In the genomic region with DNA sequence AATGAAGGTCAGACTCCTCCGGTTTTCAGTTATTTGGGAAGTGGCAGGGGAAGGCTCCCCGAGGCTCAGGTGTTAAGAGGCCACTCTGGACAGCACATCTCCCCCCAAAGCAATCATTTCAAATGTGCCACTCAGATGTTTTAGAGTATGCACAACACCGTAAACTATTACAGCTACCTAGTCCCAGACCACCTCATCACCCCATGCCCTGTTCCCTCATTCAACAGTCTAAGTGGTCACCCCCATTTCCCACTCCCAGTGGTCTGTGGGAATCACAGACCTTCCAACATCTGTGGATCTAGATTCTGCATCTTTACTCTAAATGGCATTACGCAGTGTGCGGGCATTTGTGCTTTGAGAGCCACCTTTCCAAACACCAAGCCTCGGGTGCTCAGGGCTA, we compare ENCODE assay signal across 36 mouse cellular contexts.
"Had no signal": no experiment of that assay in that cellular context is flagged by ENCODE, and none has a peak within 500 bp of the region (broad histone marks: within the 10 kb centered on the region; RNA-seq: fewer than 3 reads in every experiment).

No protein-coding gene starts in this region.

- H3K9ac ChIP-seq: heart, embryonic 12.5 days; heart, embryonic 13.5 days; heart, embryonic 15.5 days; hindbrain, embryonic 12.5 days; hindbrain, embryonic 13.5 days; hindbrain, embryonic 14.5 days; hindbrain, embryonic 15.5 days; intestine, embryonic 15.5 days; kidney, embryonic 15.5 days had no signal

- DNase-seq: heart, adult 2 months; heart, postnatal 10 days; heart, postnatal 14 days; heart, postnatal 36 days; heart, postnatal 4 days; kidney, adult 11 months; kidney, adult 18-20 months; kidney, adult 2 months; kidney, adult 8-10 months; kidney, adult 9 months; kidney, postnatal 10 days; kidney, postnatal 14 days; kidney, postnatal 25 days; kidney, postnatal 36 days; kidney, postnatal 4 days; layer of hippocampus, adult 9-11 months; layer of hippocampus, postnatal 36 days had no signal

- H3K27ac ChIP-seq: heart, adult 2 months; heart, embryonic 10.5 days; heart, embryonic 13.5 days; heart, embryonic 15.5 days; hindbrain, embryonic 10.5 days; hindbrain, embryonic 12.5 days; hindbrain, embryonic 13.5 days; hindbrain, embryonic 14.5 days; hindbrain, embryonic 15.5 days; hindbrain, postnatal 0 days; intestine, embryonic 15.5 days; kidney, embryonic 15.5 days; kidney, postnatal 0 days; layer of hippocampus, adult 2 months had no signal

- H3K27me3 ChIP-seq: heart, embryonic 12.5 days; heart, embryonic 13.5 days; heart, embryonic 15.5 days; hindbrain, embryonic 12.5 days; hindbrain, embryonic 13.5 days; hindbrain, embryonic 15.5 days; intestine, embryonic 15.5 days; kidney, embryonic 15.5 days had no signal

- H3K9me3 ChIP-seq: heart, embryonic 10.5 days; heart, embryonic 12.5 days; heart, embryonic 13.5 days; heart, embryonic 15.5 days; hindbrain, embryonic 10.5 days; hindbrain, embryonic 12.5 days; hindbrain, embryonic 13.5 days; hindbrain, embryonic 15.5 days; intestine, embryonic 15.5 days; kidney, embryonic 15.5 days had no signal

- H3K4me1 ChIP-seq: hindbrain, embryonic 12.5 days; hindbrain, embryonic 13.5 days; hindbrain, embryonic 15.5 days; intestine, embryonic 15.5 days had no signal

- H3K4me2 ChIP-seq: heart, embryonic 11.5 days; heart, embryonic 12.5 days; heart, embryonic 13.5 days; heart, embryonic 15.5 days; hindbrain, embryonic 12.5 days; hindbrain, embryonic 13.5 days; hindbrain, embryonic 14.5 days; hindbrain, embryonic 15.5 days; intestine, embryonic 15.5 days; kidney, embryonic 15.5 days had no signal

- H3K36me3 ChIP-seq: heart, embryonic 10.5 days; heart, embryonic 12.5 days; heart, embryonic 13.5 days; heart, embryonic 15.5 days; hindbrain, embryonic 10.5 days; hindbrain, embryonic 12.5 days; hindbrain, embryonic 13.5 days; hindbrain, embryonic 15.5 days; intestine, embryonic 15.5 days; kidney, embryonic 15.5 days had no signal

- H3K4me3 ChIP-seq: heart, adult 2 months; heart, embryonic 10.5 days; heart, embryonic 12.5 days; heart, embryonic 13.5 days; heart, embryonic 15.5 days; hindbrain, embryonic 10.5 days; hindbrain, embryonic 12.5 days; hindbrain, embryonic 13.5 days; hindbrain, embryonic 15.5 days; intestine, embryonic 15.5 days; kidney, embryonic 15.5 days; layer of hippocampus, adult 2 months had no signal

- ATAC-seq: hindbrain, embryonic 16.5 days; hindbrain, postnatal 0 days; inflammation-experienced regulatory T-cells, adult 6 months; intestine, embryonic 15.5 days; intestine, embryonic 16.5 days; intestine, postnatal 0 days had no signal
